Mouse (Mus musculus): ENCODE measurements around the gene Uck2.

DNA sequence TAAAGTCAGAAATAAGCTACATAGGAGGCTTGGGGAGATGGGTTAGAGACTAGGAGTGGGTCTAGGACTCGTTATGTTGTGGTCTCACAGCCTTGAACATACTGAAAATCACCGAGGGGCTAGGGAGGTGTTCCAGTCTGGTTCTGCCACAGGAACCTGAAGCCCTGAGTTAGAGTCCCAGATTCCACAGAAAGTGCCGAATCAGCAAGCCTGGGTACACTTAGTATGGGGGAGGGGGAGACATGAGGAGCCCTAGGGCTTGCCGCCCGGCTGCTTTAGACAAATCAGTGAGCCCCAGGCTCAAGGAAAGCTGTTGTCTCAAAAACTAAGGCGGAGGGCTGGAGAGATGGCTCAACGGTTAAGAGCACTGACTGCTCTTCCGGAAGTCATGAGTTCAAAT, 6.5 kb upstream of the Uck2 start:
- no peak for TF ChIP-seq POLR2A (IDR thresholded peaks at IDR 0.05; ENCODE audit: low read depth, low read length)
- TF ChIP-seq CTCF (conservative IDR thresholded peaks at IDR 0.05; ENCODE audit: insufficient read depth, insufficient read length, low read depth, low read length), result no peak

Measured in kidney, adult 2 months (tissue).